Mouse (Mus musculus) CD4-positive, CD25-positive, alpha-beta regulatory T cell, adult 4 months (primary cell): ENCODE measurements around the gene Gm6676. TPM values are rescaled to one million over a fixed set of nuclear protein-coding genes. Genes with fewer than 3 reads are reported as not detected.
"Not testable (repeated sequence)": the region's sequence is repeated elsewhere in the genome, so short reads cannot be mapped to it uniquely, and the experiment has no call there.

Experiments used
- ATAC-seq: one replicate; pipeline ENCODE4 v1.8.0; 2017
- polyA plus RNA-seq, 2 experiments: library from polyadenylated mRNA; unstranded; fragments of 100-300 nt; shearing (Covaris generic); gene quantifications; one replicate each; pipeline ENCODE4 v1.2.1; 2017

Gene Gm6676
- not detected for polyA plus RNA-seq

DNA sequence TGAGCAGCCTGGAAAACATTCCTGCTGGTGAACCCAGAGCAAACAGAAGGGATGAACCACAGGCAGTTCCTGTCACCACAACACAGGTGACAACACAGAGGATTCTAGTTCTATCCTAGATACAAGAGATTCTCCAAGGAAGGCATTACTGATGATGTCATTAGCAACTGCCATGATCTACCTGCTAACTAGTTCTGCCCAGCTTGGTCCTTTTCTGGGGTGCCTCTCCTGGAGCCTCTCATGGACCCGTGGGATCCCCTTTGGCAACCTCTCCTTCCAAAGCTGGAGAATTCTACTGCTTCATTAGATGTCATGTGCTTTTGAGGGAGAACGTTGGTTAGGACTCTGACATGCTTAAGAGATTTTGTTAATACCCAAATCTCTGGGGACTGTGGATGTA, at the start of gene Gm6676:
Gene Gm6676 (minus strand): TSS at position 101 of the 400 bp plus-strand sequence.
- not testable (repeated sequence) for ATAC-seq

DNA sequence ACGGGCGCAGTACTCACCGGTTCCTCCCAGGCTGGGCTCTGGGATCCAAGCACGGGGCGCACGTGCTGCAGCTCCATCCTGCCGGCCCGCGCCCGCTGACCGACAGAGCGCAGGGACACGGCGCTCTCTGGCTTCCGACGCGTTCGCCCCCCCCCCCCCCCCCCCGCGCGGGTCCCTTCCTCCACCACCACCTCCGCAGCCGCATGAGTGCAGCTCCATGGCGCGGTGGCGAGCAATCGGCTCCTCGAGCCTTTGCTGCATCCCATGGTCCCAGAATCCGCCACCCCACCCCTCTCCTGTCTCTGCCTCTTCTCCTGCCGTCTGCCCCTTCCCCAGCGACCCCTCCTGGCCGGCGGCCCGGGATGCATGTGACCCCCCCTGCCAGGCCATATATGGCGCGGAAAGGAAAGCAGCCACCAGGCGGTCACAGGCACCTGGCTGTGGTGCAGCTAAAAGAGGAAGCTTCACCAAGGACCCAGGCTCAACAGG, 49.3 kb upstream of the Gm6676 start, which contains the start of gene Gm3512:
Gene Gm3512 (minus strand): TSS at position 51 of the 489 bp plus-strand sequence.
- ATAC-seq: not testable (repeated sequence)

DNA sequence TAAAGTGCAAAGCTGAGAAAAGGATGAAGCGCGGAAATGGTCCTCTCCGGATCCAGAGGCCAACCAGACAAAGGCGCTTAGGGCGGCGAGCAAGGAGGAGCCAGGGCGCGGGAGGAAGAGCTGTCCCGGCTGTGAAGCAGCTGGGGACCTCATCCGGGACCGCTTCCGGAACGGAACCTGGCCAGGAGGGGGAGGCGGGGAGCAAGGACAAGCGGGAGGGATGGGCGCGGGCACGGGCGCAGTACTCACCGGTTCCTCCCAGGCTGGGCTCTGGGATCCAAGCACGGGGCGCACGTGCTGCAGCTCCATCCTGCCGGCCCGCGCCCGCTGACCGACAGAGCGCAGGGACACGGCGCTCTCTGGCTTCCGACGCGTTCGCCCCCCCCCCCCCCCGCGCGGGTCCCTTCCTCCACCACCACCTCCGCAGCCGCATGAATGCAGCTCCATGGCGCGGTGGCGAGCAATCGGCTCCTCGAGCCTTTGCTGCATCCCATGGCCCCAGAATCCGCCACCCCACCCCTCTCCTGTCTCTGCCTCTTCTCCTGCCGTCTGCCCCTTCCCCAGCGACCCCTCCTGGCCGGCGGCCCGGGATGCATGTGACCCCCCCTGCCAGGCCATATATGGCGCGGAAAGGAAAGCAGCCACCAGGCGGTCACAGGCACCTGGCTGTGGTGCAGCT, 19.9 kb downstream of the Gm6676 start:
- not testable (repeated sequence) for ATAC-seq

DNA sequence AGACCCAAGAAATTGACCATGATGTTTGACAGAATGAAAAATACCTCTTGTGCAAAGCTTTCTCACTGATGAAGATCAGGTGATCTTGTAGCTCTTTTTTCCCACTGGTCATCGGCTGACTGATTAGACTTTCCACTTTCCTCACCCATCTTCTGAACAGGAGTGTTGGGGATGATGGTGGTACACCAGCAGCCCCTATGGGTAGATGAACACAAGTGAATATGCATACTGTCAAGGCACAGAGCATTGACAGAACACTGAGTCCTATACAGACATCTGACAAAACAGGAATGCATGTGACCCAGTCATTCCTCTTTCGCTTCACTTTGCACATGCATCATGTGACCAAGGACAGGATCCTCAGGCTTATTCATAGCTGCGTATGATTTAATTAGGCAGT, 24.7 kb downstream of the Gm6676 start, which contains the start of gene Gm3696:
Gene Gm3696 (minus strand): TSS at position 101 of the 400 bp plus-strand sequence.
- ATAC-seq: not testable (repeated sequence)

Other genes with a start within 250 kb of the Gm6676 start
- gene Gm3667, start 235.4 kb downstream of the Gm6676 start, polyA plus RNA-seq: 10 to 100 TPM in 1 of 2 experiments, 1 to 10 TPM in 1; 9.2 to 13.1 TPM
- not detected for gene Gm6356, start 151.6 kb downstream of the Gm6676 start, polyA plus RNA-seq
- 1 to 10 TPM; 2.2 to 5.8 TPM for gene Gm10406, start 98.0 kb downstream of the Gm6676 start, polyA plus RNA-seq
- gene Gm3685, start 80.4 kb downstream of the Gm6676 start, polyA plus RNA-seq: not detected
- 1 to 10 TPM; 1.4 to 5.7 TPM for gene Gm3696, start 24.8 kb downstream of the Gm6676 start, polyA plus RNA-seq
- gene Gm3512, start 49.1 kb upstream of the Gm6676 start, polyA plus RNA-seq: 10 to 100 TPM in 1 of 2 experiments, 1 to 10 TPM in 1; 9.1 to 12.3 TPM
- not detected for gene Gm16434, start 69.1 kb upstream of the Gm6676 start, polyA plus RNA-seq
- gene Gm3727, start 139.3 kb upstream of the Gm6676 start, polyA plus RNA-seq: not detected
- gene Gm3739, start 189.6 kb upstream of the Gm6676 start, polyA plus RNA-seq: 10 to 100 TPM; 13.8 to 15.0 TPM
- not detected for gene Gm5797, start 207.0 kb upstream of the Gm6676 start, polyA plus RNA-seq
- gene Gm8374, start 239.7 kb upstream of the Gm6676 start, polyA plus RNA-seq: not detected